Mouse (Mus musculus) megakaryocyte, embryonic 14.5 days (primary cell): ENCODE measurements around the gene Spag9.

Source experiments
- FLI1 ChIP-seq: IDR thresholded peaks from 2 replicates; pipeline ENCODE4 v1.6.1; 2012; ENCODE audit warnings: low read length, inconsistent platforms, mixed read lengths
- GATA1 ChIP-seq: IDR thresholded peaks from 3 replicates; pipeline ENCODE4 v1.6.1; 2012; ENCODE audit warnings: mixed read lengths, low read length, inconsistent platforms, borderline replicate concordance

- TF ChIP-seq GATA1 (no peak), FLI1 (no peak)
Observed at GRCm38 (mm10) chr11:94146733-94147485, 151.0 kb downstream of the Spag9 start.
